Mouse (Mus musculus): Measurements from ENCODE around the gene Syt17. TPM values are rescaled to one million over a fixed set of nuclear protein-coding genes. Genes with fewer than 3 reads are reported as not detected.

Syt17 gene
- total RNA-seq, 2 experiments from 2014 or later, result 0.41 to 0.61 TPM

DNA sequence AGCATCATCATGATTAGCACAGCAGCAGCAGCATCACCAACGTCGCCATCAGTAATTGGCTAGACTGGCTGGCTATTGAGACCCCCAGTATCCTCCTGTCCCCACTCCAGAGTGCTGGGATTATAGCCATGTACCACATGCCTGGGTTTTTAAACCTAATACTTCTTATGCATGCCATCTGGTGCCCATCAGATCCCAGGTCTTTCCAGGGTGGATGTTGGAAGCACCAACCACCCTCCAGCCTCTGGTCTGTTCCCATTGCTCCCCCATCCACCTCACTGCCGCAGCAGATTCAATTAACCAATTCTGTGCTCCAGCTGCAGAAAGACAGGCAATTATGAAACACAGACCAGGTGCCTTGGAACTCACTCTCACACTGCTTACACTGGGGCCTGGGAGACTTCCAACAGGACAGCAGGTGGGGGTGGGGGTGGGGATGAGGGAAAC is 45.4 kb downstream of the Syt17 start:
- H3K27ac ChIP-seq, result no peak overlapping the region
- intact Hi-C loops (cut with DNase I), result no loop called here
- DNase-seq, result no peak
- TF ChIP-seq CTCF (IDR thresholded peaks at IDR 0.05), result no peak
- H3K4me3 ChIP-seq, result no peak overlapping the region

DNA sequence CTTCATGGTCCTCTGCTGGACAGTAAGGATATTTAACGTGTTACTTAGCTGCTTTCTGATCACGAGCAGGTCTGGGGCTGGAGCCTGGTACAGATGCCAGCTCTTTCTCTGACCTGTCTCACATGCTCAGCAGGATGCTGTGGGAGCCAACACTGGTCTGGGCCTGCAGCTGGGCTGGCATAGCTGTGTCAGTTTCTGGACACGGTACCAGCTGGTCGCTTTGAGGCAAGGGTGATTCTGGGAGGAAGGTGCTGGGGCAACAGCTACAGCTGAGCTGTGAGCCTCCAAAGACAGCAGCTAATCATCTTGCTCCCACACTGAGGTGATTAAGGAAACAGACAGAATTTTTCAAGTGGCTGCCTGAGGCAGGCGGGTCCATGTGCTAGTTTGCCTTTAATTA is 46.1 kb downstream of the Syt17 start:
- intact Hi-C loops (cut with DNase I), result no loop called here
- no peak for TF ChIP-seq CTCF (IDR thresholded peaks at IDR 0.05)
- Histone ChIP-seq H3K27ac (no peak overlapping the region), H3K4me3 (no peak overlapping the region)
- DNase-seq, result peak; percentile 39

DNA sequence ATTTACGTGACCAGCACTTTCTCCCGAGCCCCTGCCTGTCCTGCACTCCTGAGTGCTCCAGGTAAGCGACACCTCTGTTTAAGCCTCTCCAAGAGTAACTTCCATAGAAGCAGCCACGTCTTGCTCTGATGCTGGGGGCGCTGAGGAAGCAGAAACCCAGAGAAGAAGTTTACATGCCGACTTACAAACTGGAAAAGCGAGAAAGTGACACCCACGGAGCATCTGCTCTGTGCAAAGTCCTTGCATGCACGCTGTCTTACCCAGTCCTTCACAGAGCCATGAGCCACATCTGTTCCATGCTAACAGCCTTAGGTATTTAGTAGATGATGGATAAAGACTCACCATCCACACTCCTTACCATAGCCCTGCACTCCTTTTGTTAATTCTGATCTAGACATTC is 48.3 kb downstream of the Syt17 start:
- no peak for TF ChIP-seq CTCF (IDR thresholded peaks at IDR 0.05)
- no peak for DNase-seq
- Histone ChIP-seq H3K27ac (no peak overlapping the region), H3K4me3 (no peak overlapping the region)
- intact Hi-C loops (cut with DNase I), result no loop called here

DNA sequence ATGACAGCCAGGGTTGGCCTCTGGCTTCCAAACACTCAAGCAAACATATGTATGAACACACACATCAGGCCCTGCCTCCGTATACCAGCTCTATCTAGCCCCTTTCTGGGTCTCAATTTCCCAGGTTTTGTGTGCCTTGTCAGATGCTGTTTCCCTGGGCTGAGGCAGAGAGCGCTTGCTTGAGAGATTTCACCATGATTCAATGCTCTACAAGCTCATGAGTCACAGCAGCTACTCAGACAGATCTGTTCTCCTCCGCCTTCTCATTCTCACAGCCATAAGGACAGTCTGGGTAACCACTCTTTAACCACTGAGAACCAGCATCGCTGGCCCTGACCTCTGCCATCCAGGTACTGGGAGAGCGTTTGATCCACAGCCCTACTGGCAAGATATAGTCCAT is 57.3 kb downstream of the Syt17 start:
- no peak for TF ChIP-seq CTCF (IDR thresholded peaks at IDR 0.05)
- DNase-seq, result no peak
- Histone ChIP-seq H3K27ac (no peak overlapping the region), H3K4me3 (no peak overlapping the region)
- intact Hi-C loops (cut with DNase I), result no loop called here

DNA sequence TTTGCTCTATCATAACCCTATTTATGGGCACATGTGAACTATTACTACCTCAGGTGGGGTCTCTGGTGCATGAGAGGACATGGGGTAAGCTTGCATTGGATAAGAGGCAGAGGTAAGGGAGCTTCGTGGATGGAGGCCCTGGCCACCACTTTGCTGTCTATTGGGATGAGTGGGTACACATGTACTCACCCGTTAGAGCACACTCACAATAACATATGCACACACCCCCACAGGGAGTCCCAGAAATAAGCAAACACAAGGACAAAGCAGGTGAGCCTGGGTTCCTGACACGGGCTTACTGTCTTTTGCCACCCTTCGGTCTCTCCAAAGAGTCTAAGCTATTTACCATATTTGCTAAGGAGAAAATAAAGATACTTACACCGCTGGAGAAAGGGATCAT is 67.0 kb downstream of the Syt17 start:
- intact Hi-C loops (cut with DNase I), result no loop called here
- DNase-seq, result no peak
- TF ChIP-seq CTCF (IDR thresholded peaks at IDR 0.05), result no peak
- Histone ChIP-seq H3K4me3 (no peak overlapping the region), H3K27ac (no peak overlapping the region)

DNA sequence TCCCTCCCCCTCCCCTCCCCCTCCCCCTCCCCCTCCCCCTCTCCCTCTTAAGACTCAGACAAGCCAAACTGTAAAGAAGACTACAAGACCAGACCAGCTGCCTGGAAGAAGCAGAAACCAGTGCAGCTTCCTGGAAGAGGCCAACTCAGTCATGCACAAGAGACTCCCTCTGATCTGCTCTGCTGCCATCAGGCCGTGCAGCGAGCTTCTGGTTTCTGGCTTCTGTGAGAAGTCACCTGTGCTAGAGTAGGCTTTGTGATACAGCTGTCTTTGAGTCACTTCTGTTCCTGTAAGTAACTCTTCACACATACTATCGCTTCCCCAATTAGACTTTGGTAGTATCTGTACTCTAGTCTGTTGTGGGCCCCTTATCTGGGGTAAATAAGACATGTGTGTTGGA is 68.0 kb downstream of the Syt17 start:
- H3K27ac ChIP-seq, result no peak overlapping the region
- intact Hi-C loops (cut with DNase I), result no loop called here
- DNase-seq, result no peak
- H3K4me3 ChIP-seq, result no peak overlapping the region
- TF ChIP-seq CTCF (IDR thresholded peaks at IDR 0.05), result no peak

DNA sequence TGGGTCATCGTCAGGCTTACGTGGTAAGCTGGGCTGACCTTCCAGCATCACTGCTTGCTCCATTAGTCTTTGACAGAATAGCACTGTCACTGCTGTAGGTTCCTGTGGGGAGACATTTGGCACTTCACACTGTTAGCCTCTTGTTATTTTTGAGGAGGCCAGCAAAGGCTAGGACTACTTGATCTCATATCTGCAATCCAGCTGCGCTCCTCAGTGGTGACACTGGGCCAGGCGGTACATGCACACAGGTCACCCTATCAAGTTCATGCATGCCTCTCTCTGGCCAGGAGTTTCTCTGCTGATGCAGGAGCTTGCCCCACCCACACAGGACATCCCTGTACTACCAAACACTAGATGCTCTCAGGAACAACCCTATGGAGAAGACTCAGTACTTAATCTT is 71.4 kb downstream of the Syt17 start:
- no peak for TF ChIP-seq CTCF (IDR thresholded peaks at IDR 0.05)
- Histone ChIP-seq H3K4me3 (no peak overlapping the region), H3K27ac (no peak overlapping the region)
- intact Hi-C loops (cut with DNase I), result no loop called here
- DNase-seq, result no peak

DNA sequence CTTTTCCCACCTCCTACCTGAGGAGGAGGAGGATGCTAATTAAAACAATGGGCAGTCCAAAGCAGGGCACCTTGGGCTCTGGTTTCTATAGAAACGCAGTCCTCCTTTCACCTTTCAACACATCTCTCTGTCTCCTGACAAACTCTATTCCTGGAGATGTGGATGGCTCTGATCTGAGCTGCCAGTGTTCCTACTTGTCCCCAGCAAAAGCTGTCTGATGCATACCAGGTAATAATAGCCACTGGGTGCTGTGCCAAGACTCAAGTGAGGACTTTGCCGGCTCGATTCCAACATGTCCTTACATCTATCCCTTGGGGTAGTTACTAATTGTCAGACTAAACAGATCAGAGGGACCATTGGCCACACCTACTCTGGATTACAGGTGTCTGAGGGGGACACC is 72.7 kb downstream of the Syt17 start:
- Histone ChIP-seq H3K27ac (no peak overlapping the region), H3K4me3 (no peak overlapping the region)
- no peak for TF ChIP-seq CTCF (IDR thresholded peaks at IDR 0.05)
- DNase-seq, result no peak
- intact Hi-C loops (cut with DNase I), result no loop called here

DNA sequence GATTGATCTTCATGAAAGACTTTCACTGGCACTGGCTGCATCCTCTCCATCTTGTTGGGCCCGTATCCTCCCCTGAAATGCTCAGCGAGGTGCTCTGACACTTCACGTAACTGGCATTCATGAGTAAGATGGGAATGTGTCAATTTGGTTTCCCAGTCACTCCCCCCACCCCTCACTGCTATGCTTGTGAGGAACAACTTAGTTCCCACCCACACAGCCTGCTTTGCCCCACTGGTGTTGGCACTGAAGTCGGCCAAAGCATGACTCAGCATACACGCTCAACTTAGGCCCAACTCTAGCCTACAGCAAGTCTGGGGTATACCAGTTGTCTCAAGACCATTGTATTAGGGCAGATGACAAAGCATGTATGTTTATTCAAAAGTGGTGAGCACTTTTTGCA is 76.7 kb downstream of the Syt17 start:
- Histone ChIP-seq H3K4me3 (no peak overlapping the region), H3K27ac (no peak overlapping the region)
- intact Hi-C loops (cut with DNase I), result no loop called here
- TF ChIP-seq CTCF (IDR thresholded peaks at IDR 0.05), result no peak
- no peak for DNase-seq

DNA sequence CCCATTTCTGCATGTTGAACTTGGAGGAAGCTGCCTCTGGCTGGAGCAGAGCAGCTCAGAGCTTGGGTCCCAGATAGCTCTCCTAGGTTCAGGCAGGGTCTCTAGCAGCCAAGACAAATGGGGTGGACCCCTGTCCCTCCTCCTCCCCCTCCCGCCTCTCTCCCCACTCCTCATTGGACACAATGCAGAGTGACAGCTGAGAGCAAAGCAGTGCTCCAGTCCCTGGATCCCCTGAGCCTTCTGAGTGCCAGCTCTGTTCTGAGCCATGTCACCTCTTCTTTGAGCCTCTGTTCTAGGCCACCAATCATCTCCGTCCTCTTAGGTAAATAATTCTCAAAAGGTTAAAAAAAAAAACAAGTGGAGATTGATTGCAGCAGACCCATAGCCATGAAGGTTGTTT is 78.3 kb downstream of the Syt17 start:
- Histone ChIP-seq H3K27ac (no peak overlapping the region), H3K4me3 (no peak overlapping the region)
- intact Hi-C loops (cut with DNase I), result no loop called here
- DNase-seq, result no peak
- no peak for TF ChIP-seq CTCF (IDR thresholded peaks at IDR 0.05)

DNA sequence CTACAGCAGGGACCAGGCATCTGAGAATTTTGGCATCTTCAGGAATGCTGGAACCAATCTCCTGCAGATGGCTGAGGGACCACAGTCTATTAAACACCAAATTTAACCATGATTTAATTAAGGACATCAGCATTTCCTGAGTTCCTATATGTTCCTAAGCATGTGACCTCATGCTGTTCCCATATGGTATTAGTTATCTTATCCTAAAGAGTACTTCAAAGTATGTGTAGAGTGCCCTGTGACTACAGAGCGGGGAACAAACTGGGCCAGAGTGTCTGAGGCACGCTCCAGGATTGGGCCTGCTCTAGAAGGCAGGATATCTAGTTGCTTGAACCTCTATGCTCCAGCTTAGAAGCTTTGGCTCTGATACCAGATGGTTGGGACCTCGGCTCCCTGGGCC is 82.1 kb downstream of the Syt17 start:
- no peak for TF ChIP-seq CTCF (IDR thresholded peaks at IDR 0.05)
- intact Hi-C loops (cut with DNase I), result no loop called here
- Histone ChIP-seq H3K27ac (no peak overlapping the region), H3K4me3 (no peak overlapping the region)
- no peak for DNase-seq

DNA sequence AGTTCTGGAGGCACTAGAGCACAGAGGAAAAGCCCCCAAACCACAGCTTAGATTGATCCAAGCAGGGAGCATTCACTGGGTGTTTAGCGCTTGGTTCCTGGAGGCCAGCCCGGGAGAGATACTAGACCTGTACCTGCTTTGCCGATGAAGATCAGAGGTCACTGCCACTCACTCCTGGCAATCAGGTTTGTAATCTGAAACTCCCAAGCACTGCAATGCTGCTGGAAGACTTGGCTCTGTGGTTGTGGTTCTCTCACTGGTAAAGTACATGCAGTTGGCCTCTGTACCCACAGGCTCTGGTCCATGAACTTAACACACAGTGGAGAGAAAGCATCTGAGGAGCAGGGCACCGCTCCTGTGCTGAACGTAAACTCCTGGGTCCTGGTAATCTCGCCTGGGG is 82.8 kb downstream of the Syt17 start:
- TF ChIP-seq CTCF (IDR thresholded peaks at IDR 0.05), result no peak
- no peak overlapping the region for H3K27ac ChIP-seq
- peak; percentile 54 for DNase-seq
- intact Hi-C loops (cut with DNase I), result no loop called here
- H3K4me3 ChIP-seq, result no peak overlapping the region

DNA sequence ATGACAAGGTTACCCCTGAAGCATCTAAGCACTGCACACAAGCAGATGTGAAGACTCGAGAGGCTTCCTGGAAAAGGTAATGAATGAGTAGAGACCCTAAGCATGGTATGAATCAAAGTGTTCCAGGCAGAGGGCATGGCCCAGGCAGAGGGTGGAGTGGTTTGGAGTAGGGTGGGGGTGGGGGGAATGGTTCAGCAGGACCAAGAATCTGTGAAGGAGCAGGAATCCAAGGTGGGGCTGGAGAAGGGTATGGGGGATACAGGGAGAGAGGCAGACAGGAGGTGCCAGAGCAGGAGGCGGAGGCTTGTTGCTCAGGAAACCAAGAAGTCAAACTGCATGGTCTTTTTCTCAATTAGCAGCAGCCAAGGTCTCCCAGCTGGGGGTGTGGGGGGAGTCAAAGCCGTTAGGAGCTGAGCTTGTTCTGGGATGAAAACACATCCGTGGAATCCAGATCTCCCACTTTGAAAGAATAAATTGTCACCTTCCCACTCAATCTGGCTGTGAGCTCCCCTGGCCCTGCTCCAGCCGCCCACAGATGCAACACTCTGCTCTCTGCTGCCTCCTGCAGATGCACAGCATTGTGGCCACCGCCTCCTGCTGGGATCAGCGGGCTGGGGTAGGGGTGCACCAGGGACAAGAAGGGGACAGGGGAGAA is 83.5 kb downstream of the Syt17 start:
- Histone ChIP-seq H3K4me3 (no peak overlapping the region), H3K27ac (no peak overlapping the region)
- TF ChIP-seq CTCF (IDR thresholded peaks at IDR 0.05), result peak; percentile 35; the same call in 1 of the 2 replicates
- intact Hi-C loops (cut with DNase I), result no loop called here
- peak; percentile 44 for DNase-seq

DNA sequence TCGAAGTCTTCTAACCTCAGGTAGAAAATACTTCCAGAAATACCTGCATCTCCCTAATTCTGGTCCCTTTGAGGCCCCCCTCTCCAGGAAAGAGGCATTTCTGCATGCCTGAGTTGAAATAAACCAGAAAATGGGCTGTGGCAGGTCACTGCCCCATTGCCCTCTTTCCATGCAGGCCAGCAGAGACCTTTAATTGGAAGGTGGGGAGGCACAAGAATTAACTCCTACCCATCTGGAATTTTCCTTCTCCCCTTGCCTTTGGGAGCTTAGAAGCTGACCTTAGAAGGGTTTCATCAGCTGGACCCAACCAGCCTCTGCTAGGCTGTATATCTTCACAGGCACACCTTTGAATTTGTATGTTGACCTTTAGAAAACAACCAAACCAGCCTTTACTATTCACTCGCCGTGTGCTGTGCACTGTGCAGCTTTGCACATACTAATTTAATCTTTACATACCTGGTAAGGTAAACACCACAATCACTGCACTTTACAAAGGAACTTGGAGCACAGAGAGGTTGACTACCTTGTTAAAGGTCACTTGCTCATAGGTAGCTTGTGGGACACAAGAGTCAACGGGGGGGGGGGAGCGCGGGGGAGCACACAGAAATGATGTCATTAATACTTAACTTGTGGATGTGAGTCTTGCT is 84.3 kb downstream of the Syt17 start:
- DNase-seq, result no peak
- intact Hi-C loops (cut with DNase I), result no loop called here
- no peak for TF ChIP-seq CTCF (IDR thresholded peaks at IDR 0.05)
- no peak overlapping the region for H3K4me3 ChIP-seq
- no peak overlapping the region for H3K27ac ChIP-seq
